Mouse (Mus musculus): Measurements from ENCODE around the gene Fga. TPM values are rescaled to one million over a fixed set of nuclear protein-coding genes. Genes with fewer than 3 reads are reported as not detected.

Fga gene
- under 1 TPM in 1 of 2 experiments, not detected in 1; 0.12 TPM for total RNA-seq (2021)

DNA sequence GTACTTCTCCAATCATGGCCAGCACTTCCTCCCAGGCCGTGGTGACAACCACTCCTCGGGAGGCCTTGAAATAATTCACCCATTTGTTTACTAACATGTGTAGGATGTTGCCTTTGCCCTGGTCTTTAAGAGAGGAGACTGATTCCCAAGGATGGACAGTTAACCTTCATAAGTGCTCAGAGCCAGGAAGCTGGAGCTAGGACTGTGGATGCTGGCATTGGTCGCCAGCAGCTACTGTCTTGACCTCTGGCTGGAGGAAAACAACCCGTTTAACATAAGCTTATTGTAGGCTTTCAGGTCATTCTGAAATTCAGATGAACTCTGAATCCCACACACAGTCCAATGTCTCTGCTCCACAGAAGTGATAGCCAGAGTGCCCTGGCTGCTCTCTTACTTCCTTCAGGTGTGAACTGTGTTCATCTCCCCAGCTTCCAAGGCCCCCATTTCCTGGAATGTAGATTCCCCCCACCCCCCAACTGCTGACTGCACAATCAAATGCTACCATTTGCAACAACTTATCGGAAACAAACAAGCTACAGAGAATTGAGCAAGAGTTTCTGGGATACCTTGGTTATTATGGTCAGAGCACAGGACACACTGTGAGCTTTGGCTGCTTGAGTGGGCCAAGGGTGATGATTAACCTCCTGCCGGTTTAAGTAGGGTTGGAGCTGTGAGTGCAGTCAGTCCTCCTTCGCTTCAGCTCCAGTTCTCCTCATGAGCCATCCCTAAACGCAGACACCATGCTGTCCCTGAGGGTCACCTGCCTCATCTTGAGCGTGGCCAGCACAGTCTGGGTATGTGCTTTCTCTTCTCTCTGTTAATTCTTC is at the start of gene Fga:
Gene Fga (plus strand): TSS at position 602 of the 827 bp plus-strand sequence.
- DNase-seq, result no peak
- intact Hi-C loops (cut with DNase I), result no loop called here

GRCm38 (mm10) chr3:82980818-82981217 is 45.1 kb upstream of the Fga start:
- intact Hi-C loops (cut with DNase I), result no loop called here
- peak; percentile 64 to 69 for DNase-seq

DNA sequence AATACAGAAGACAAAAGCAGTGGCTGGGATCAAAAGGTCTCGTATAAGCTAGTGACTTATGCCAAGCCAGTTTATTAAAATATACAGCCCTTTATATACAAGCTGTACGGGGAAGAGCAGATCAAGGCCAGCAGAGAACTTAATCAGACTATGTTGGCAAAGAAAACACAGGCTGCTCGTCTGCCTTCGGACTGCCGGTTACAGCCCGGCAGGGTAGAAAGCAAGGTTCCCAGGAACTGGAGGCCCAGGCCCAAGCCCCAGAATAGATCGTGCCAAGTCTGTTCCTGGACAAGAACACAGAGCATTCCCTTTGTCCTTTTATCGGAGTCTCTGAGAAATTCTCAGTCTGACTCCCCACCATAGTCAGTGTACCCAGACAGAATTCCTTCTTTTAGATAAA is 44.0 kb upstream of the Fga start:
- intact Hi-C loops (cut with DNase I), result no loop called here
- no peak for DNase-seq

GRCm38 (mm10) chr3:82984840-82985239 is 41.0 kb upstream of the Fga start:
- no peak for DNase-seq
- intact Hi-C loops (cut with DNase I), result loop anchor here (1.0 kb wide), 1 partner anchor 108 kb away; no protein-coding TSS in a partner anchor

DNA sequence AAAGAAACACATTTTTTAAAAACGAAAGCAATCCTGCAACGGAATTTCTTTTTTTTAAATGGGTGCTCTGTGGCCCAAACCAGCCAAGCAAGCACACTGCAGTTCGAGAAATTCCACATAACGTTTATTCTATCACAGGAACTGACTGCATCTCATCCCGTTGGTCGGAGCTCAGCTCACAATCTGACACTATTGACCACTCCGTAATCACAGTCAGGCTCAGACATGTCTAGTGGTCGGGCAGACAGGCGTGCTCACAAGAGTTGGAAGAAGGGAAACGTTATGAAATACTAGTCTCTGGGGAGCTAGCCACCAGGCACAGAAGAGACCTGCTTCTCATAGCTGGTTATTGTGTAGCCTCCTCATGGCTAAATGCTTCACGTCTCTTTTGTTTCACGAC is 33.9 kb upstream of the Fga start:
- no peak for DNase-seq
- intact Hi-C loops (cut with DNase I), result loop anchor here (10.0 kb wide), 1 partner anchor 773 kb away; the partner anchor contains the start of gene Sfrp2

GRCm38 (mm10) chr3:82992956-82993355 is 32.9 kb upstream of the Fga start:
- no peak for DNase-seq
- intact Hi-C loops (cut with DNase I), result loop anchor here (10.0 kb wide), 1 partner anchor 772 kb away; the partner anchor contains the start of gene Sfrp2

GRCm38 (mm10) chr3:82995368-82995767 is 30.5 kb upstream of the Fga start:
- peak; percentile 69 to 77 for DNase-seq
- intact Hi-C loops (cut with DNase I), result loop anchor here (10.0 kb wide), 1 partner anchor 769 kb away; the partner anchor contains the start of gene Sfrp2

DNA sequence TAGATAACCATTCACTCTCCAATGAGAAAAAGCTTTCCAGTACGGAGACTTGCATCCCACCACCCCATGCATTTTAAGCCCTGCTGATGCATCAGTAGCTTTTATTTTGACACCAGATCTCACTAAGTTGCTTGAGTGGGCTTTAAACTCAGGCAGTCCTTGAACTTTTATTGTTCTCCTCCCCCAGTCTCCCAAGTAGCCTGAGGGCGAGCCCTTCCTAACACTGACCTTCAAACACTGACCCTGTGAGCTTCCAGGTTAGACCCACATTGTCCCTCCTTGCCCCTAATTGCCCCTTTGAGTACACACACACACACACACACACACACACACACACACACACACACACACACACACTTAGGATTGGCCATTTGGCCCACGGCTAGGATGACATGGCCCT is 29.2 kb upstream of the Fga start:
- intact Hi-C loops (cut with DNase I), result loop anchor here (10.0 kb wide), 1 partner anchor 768 kb away; the partner anchor contains the start of gene Sfrp2
- no peak for DNase-seq

- peak; percentile 57 to 73 for DNase-seq
These were observed 27.0 kb upstream of the Fga start for GRCm38 (mm10) chr3:82998772-82999463.

GRCm38 (mm10) chr3:82999995-83000394 is 25.9 kb upstream of the Fga start:
- intact Hi-C loops (cut with DNase I), result loop anchor here (1.0 to 10.0 kb wide), 3 partner anchors 80 to 765 kb away; partner anchors contain the start of gene Sfrp2
- no peak for DNase-seq

More at GRCm38 (mm10) chr3:82998772-82999463, 27.0 kb upstream of the Fga start:
- intact Hi-C loops (cut with DNase I), result loop anchor here (1.0 to 10.0 kb wide), 3 partner anchors 81 to 766 kb away; partner anchors contain the start of gene Sfrp2

DNA sequence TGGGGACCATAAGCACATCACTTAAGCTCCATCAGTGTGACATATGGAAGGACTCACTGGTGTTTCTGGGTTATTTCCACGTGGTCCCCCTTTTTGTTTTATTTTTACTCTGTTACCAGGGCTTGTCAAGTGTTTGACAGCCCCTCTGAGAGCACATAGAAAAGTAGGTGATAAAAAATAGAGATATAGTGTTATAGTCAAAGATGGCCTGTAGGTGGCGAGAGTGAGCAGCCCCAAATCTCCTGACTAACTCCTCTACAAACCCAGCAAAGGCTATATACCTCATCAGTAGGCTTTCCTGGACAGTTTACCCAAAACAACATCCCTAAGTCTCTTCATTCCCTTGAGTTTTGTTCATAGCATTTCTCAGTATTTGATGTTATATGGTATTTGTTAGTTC is 23.7 kb upstream of the Fga start:
- peak; percentile 19 to 59 for DNase-seq
- intact Hi-C loops (cut with DNase I), result loop anchor here (1.0 kb wide), 1 partner anchor 51 kb away; no protein-coding TSS in a partner anchor

- intact Hi-C loops (cut with DNase I), result no loop called here
- no peak for DNase-seq
These were observed 22.8 kb upstream of the Fga start for GRCm38 (mm10) chr3:83003068-83003467.

DNA sequence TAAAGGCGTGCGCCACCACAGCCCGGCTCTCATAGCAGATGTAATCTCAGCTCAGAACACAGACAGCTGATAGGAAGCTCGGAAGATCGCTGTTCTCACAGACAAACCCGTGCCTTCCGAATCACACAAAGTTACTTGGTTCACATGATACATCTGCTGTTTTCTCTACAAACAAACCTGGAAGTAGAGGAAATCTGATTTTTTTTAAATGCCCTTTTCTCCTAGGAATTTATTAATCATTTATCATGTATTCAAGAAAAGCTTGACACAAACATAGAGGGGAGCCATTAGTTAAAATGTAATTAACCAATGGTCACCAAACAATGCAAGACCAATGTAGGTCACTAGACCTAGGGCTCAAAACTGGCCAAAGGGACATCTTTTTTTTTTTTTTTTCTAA is 21.1 kb upstream of the Fga start:
- intact Hi-C loops (cut with DNase I), result no loop called here

DNA sequence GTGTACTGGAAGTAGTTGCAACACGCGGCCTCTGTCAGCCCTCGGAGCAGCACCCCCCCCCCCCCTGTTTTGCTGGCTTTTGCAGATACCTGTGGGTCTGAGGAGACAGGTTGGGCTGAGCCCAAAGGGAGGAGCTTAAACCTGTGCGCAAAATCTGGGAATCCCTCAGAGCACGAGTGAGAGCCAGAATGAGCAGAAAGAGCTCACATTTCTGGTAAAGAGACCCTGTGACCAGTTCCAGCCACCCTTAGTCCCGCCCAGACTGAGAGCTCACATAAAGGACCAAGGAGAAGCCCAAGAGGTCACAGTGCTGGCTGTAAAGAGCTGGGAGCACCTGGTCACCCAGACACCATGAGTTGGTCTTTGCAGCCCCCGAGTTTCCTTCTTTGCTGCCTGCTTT is 18.3 kb upstream of the Fga start, which contains the start of gene Fgg:
Gene Fgg (plus strand): TSS at position 168 of the 400 bp plus-strand sequence.
- intact Hi-C loops (cut with DNase I), result no loop called here
- no peak for DNase-seq

More for the DNA sequence above, 21.1 kb upstream of the Fga start:
- DNase-seq, result no peak

DNA sequence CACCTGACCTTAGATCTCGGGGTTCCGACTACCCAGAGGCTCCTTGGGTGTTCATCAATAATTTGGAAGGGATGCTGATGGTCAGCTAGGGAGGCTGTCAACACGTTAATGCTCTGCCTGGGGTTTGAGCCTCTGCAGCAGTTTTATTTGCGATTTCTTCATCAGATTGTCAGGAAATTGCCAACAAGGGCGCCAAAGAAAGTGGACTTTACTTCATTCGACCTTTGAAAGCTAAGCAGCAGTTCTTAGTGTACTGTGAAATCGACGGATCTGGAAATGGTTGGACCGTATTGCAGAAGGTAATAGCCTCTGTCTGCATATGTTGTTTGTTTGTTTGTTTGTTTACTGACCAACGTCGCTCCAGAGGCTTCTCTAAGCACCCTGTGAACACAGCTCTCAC is 15.6 kb upstream of the Fga start:
- intact Hi-C loops (cut with DNase I), result no loop called here
- no peak for DNase-seq

DNA sequence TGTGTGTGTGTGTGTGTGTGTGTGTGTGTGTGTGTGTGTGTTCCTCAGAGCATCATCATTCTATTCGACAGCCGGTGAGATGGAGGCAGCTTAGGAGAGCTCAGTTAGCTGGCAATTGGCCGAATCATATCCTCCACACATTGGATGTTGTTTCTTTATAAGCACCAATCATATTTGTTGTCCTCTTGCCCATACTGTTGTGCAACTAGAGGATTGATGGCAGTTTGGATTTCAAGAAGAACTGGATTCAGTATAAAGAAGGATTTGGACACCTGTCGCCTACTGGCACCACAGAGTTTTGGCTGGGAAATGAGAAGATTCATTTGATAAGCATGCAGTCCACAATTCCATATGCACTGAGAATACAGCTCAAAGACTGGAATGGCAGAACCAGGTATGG is 14.7 kb upstream of the Fga start:
- intact Hi-C loops (cut with DNase I), result no loop called here
- DNase-seq, result no peak

- no peak for DNase-seq
- intact Hi-C loops (cut with DNase I), result no loop called here
These were observed 14.3 kb upstream of the Fga start for GRCm38 (mm10) chr3:83011565-83011964.

- intact Hi-C loops (cut with DNase I), result no loop called here
- DNase-seq, result no peak
These were observed 13.2 kb upstream of the Fga start for GRCm38 (mm10) chr3:83012636-83013035.

GRCm38 (mm10) chr3:83013951-83014350 is 11.9 kb upstream of the Fga start:
- DNase-seq, result no peak
- intact Hi-C loops (cut with DNase I), result no loop called here

- no peak for DNase-seq
- intact Hi-C loops (cut with DNase I), result no loop called here
These were observed 9.6 kb upstream of the Fga start for GRCm38 (mm10) chr3:83016236-83016635.

- intact Hi-C loops (cut with DNase I), result no loop called here
- DNase-seq, result no peak
These were observed 5.5 kb upstream of the Fga start for GRCm38 (mm10) chr3:83020387-83020786.

All from heart, postnatal 10 days (tissue).